Mouse (Mus musculus) heart, embryonic 10.5 days (tissue): ENCODE measurements around the gene Ftl1-ps1. TPM values are rescaled to one million over a fixed set of nuclear protein-coding genes. Genes with fewer than 3 reads are reported as not detected.

Experiments
- microRNA counts: library from miRNA; unstranded; fragments of <30 nt; microRNA quantifications from one replicate; lab custom pipeline; 2017
- microRNA-seq: library from miRNA; unstranded; fragments of <30 nt; microRNA quantifications from one replicate; pipeline ENCODE4, GENCODE M21; 2017
- polyA plus RNA-seq: library from polyadenylated mRNA; unstranded; fragments of >200 nt; fragmentation: Nextera tagmentation; extraction: Ambion mirVana; gene quantifications from 2 replicates; pipeline ENCODE4 v1.2.1, GENCODE M21; 2016

The Ftl1-ps1 gene
- polyA plus RNA-seq, 1 experiment from 2014 or later = 76.2 TPM

MicroRNAs encoded within 50 kb of the gene (microRNA counts, 519-probe panel; counts per million panel counts)
- not detected for microRNA mmu-miR-692 (lab: Ali Mortazavi, UCI)

Small RNAs within 50 kb of the gene (microRNA-seq; reads per million reads assigned to microRNA genes)
- gene Mir692-3 = not detected

Other genes with a start within 250 kb of the Ftl1-ps1 start
- 62.0 and 62.6 TPM in 2 replicates for gene Exoc3, start 191.0 kb upstream of the Ftl1-ps1 start, polyA plus RNA-seq
- gene Ahrr, start 107.4 kb upstream of the Ftl1-ps1 start, polyA plus RNA-seq = 0.30 and 0.90 TPM in 2 replicates
- gene Pdcd6, start 82.1 kb upstream of the Ftl1-ps1 start, polyA plus RNA-seq = 106 and 126 TPM in 2 replicates
- 345 and 502 TPM in 2 replicates for gene Sdha, start 49.4 kb upstream of the Ftl1-ps1 start, polyA plus RNA-seq
- gene Ccdc127, start 49.4 kb upstream of the Ftl1-ps1 start, polyA plus RNA-seq = 50.0 and 50.2 TPM in 2 replicates
- gene Lrrc14b, start 35.7 kb upstream of the Ftl1-ps1 start, polyA plus RNA-seq = 0.09 and 0.62 TPM in 2 replicates
- gene Zfp72, start 8.9 kb upstream of the Ftl1-ps1 start, polyA plus RNA-seq = 3.1 and 3.9 TPM in 2 replicates
- gene Zfp825, start 94.3 kb downstream of the Ftl1-ps1 start, polyA plus RNA-seq = 15.4 and 19.1 TPM in 2 replicates
- gene Erap1, start 239.9 kb downstream of the Ftl1-ps1 start, polyA plus RNA-seq = 6.3 and 8.2 TPM in 2 replicates